Mouse (Mus musculus) spleen, postnatal 36 days (tissue): ENCODE measurements around the gene Ahcyl2.
A peak's percentile ranks its signal among the peaks of the same experiment; 100 is the strongest.

Experiments used
- DNase-seq, 2 experiments: peaks; one replicate each; pipeline ENCODE4 v3.0.0; 2022; ENCODE audit warnings: low spot score in 2 of 2, mixed read lengths in 1 of 2

Ahcyl2 gene

GRCm38 (mm10) chr6:29770672-29771321, 3.0 kb downstream of the Ahcyl2 start:
- no peak for DNase-seq

DNA sequence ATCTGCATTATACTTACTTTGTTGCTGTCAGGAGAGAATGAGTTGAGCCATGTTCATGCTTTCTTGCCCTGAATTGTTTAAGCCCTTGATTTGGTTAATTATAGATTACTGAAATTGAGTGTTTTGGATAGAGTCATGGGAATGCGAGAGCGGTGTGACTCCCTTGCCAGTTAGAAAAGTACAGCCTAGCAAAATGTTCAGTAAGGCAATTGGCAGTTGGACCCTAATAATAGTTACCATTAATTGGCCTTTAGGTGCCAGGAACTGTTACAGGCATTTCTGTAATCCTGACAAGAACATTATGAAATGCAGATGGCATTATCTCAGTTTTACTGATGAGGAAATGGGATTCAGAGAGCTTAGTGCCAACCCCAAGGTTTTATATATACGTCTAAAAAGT, 4.4 kb downstream of the Ahcyl2 start:
- no peak for DNase-seq

DNA sequence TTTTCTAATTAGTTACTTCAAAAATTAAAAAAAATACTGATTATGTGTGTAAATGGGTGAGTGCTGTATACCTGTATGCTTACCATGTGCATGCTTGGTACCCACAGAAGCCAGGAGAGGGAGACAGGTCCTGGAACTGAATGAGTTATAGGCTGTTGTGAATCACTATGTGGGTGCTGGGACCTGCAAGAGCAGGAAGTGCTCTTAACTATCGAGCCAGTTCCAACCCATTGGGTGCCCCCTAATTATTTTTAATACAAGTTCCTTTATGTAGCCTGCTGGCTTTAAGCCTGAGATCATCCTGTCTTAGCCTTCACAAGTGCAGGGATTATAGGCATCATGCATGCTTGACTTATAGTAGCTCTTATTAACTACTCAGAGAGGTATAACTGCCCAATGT, 6.3 kb downstream of the Ahcyl2 start:
- no peak for DNase-seq

DNA sequence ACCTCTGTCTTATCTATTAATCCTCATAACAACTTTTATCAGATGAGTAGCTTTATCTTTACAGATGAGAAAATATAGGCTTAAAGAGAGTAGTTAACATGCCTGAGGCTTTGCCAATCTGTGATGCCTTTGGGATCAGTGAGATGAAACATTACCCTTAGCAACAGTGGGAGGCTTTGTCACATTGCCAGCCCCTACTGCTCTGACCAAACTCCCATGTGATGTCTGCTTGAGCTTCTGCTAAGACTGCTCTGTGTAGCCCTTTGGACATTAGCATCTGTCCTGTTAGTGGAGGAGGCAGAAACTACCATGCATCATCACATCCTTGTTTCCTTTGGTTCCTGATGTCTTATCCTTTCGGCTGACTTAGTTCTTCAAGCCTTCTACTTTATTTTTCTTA, 7.8 kb downstream of the Ahcyl2 start:
- no peak for DNase-seq

DNA sequence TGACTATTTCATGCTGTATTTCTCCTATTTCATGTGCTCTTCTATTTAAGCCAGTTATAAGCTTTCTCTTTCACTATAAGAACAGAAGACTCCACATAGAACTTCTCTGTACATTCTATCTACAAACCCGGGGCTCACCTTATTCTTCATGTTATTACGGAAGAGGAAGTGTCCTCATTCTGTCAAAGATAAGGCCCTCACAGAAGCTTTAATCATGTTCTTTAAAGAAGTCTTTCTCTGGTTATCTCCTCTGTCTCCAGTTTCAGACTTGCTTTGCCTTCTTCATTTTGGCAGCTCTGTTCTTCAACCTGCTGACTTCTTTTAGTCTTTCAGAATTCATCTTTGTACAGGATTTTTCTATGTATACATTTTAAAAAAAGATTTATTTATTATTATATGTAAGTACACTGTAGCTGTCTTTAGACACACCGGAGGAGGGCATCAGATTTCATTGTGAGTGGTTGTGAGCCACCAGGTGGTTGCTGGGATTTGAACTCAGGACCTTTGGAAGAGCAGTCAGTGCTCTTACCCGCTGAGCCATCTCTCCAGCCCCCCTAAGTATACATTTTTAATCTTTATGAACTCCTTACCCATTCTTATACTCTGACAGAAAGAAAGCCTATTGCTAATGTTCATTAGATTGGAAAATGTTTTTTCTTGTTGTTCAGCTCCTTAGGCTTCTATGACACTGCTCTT, 8.9 kb downstream of the Ahcyl2 start:
- DNase-seq, result no peak

DNA sequence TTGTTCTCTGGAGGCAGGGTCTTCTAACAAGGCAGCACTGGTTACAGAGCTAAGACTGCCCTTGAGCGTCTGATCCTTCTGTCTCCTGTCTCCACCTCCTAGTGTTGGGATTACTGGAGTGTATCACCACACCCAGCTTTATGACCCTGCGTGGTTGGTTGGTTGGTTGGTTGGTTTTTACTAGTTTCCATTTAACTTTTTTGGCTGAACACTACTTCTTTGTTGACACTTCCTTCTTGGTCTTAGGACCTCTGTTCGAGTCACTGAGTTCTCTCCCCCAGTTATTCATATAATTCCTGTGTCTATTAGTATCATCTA, 9.4 kb downstream of the Ahcyl2 start:
- DNase-seq, result no peak

- DNase-seq, result no peak
These were observed 12.3 kb downstream of the Ahcyl2 start for GRCm38 (mm10) chr6:29780082-29780481.

GRCm38 (mm10) chr6:29780571-29780970, 12.8 kb downstream of the Ahcyl2 start:
- DNase-seq, result no peak

DNA sequence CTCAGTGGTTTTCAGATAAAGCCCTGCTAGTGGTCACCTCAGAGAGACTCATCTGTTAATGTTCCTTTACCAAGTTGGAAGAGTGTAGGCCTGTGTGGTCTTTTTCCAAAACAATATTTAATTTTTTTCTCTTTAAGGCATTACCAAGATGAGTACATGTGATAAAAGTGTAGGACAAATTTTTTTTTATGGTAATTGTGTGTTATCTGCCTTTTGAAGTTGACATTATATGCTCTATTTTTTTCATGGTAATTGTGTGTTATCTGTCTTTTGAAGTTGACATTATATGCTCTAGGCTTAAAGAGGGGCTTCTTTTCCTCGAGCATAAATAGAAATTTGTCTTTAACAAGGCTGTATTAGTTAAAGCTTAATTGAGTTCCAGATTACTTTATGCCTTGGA, 14.4 kb downstream of the Ahcyl2 start:
- no peak for DNase-seq

- DNase-seq, result no peak
These were observed 16.1 kb downstream of the Ahcyl2 start for GRCm38 (mm10) chr6:29783960-29784359.

DNA sequence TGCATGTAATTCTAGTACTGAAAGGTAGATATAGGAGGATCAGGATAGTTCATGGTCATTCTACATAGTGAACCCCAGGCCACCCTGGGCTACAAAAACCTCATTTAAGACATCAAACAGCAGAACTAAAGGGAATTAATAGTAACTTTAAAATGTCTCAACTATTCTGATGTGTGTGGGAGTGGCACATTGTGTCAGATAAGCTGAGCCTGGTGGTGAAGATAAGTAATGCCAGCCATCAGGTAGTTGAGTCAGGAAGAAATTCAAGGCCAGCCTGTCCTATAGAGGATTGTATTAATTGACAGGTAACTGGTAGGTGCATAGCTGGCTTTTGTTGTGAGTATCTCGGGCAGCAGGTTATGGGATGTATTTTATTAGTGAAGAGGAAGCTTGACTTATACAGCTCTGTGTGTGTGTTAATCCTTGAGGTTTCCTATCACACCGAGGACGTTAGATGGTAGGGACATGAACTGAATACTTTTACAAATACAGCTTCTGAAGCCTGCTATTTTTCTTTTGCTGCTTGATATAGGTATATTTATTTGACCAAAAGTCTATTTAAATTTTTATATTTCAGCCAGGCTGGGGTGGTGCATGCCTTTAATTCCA, 16.7 kb downstream of the Ahcyl2 start:
- DNase-seq, result peak in 1 of 2 experiments; percentile 22

DNA sequence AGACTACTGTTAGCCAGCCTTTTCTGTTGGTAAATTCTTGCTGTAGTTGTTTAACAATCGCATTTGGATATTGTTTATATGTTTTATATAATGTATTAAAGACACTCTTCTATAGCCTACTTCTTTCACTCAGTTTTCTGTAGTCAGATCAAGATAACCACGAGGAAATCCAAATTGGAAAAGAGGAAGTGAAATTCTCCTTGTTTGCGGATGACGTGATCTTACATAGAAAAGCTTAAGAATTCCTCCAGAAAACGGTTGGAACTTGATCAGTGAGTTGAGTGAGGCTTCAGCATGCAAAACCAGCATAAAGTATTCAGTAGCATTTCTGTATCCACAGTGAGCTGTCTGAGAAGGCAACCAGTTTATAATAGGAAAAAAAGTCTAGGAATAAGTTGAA, 17.9 kb downstream of the Ahcyl2 start:
- DNase-seq, result no peak

GRCm38 (mm10) chr6:29788779-29789350, 21.1 kb downstream of the Ahcyl2 start:
- no peak for DNase-seq

- no peak for DNase-seq
These were observed 22.3 kb downstream of the Ahcyl2 start for GRCm38 (mm10) chr6:29790014-29790698.

DNA sequence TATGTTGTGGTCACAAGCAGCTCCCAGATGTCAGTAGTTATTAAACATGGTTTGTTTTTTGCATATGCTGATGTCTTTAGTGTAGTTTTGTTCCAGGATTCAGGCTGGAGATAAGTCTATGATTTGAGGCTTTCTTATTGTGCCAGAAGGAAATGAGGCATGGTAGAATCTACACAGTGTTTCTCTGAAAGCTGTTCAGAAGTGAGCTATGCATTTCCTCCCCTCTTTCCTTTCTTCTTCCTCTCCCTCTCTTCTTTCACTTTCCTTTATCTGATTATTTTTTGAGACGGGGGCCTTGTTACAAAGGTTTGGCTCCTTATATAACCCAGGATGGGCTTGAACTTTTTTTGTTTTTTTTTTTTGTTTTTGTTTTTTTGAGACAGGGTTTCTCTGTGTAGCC, 25.7 kb downstream of the Ahcyl2 start:
- no peak for DNase-seq

DNA sequence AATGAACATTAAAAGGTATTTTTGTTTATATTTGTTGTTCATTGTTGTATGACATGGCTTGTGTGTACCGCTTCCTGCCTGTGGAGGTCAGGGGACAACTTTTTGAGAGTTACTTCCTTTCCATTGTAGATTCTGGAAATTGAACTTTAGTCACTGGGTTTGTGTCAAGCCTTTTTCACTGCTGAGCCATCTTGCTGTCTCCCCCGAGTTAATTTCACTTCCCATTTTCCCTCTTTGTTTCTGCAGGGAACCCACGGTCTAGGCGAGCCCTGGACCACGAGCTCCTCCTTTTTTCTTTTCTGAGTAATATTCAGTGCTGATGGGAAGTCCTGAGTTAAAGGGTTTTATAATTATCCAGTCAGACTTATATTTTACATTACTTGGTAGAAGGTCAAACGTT, 26.8 kb downstream of the Ahcyl2 start:
- peak; percentile 29 to 31 for DNase-seq

DNA sequence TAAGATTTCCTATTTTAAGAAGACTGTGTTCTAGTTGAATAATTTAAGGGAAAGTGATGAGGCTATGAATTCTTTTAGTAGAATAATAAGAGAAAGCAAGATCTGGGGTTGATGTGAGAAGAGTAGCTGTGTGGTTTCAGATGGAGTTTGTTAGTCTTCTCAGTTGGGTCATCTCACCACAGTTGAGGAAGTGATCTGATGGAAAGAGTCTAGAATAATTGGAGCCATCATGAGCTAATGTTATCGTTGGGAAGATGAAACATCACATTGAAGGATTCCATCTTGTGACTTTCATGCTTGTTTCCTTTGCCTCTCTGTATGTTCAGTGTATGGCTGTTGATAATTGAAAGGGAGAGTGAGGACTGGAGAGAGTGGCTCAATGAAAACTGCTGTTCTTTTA, 35.2 kb downstream of the Ahcyl2 start:
- no peak for DNase-seq

- no peak for DNase-seq
These were observed 36.2 kb downstream of the Ahcyl2 start for GRCm38 (mm10) chr6:29804006-29804405.

DNA sequence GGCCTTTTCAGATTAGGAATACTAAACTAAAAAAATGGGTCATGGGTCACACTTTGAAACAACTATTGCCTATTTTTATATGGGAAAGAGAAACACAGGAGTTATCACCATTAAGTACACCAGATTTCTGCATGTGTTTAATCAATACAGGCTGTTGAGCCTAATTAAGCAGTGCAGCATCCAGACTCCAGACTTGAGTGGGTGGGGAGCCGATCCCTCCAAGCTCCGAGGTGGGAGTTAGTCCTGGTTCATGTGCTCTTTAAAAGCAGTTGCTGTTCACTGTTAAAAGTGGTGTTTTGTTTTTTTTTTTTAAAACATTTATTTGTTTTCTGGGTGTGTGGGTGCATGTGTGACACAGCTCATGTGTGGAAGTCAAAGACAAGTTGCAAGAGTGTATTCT, 37.6 kb downstream of the Ahcyl2 start:
- DNase-seq, result no peak

DNA sequence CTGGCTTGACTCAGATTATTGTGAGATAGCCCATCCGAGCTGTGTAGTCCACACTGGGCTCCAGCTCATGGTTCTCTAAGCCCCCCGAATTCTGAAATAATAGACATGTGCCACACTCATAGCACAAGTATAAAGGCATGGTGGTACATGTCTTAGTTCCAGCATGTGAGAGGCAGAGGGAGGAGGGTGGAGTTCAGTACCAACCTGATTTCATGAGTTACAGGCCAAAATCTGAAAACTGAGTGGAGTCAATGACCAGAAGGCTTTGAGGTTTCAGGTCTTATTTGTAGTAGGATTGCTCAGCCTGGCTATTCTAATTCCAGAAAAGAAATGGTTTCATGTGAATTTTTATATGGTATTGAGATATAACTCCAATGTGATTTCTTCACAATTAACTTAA, 44.3 kb downstream of the Ahcyl2 start:
- DNase-seq, result no peak

DNA sequence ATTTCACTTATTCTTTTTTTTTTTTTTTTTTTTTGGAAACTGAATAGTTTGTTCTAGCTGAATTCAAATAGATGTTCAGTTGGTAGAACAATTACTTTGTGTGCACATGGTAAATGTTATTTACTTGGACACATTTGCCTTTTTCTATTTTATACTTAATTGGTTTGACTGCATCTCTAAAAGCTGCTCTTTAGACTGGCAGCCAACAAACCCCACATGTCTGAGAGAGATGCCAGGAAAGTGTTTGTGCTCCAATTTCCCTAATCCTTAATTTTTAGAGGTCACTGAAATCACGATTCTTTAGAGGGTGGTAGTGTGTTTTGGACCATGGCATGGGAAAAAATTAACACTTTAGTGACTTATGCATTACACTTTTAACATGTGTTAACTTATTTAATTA, 44.8 kb downstream of the Ahcyl2 start:
- no peak for DNase-seq

GRCm38 (mm10) chr6:29814616-29815015, 46.8 kb downstream of the Ahcyl2 start:
- DNase-seq, result no peak

GRCm38 (mm10) chr6:29815060-29815459, 47.2 kb downstream of the Ahcyl2 start:
- no peak for DNase-seq
